Mouse (Mus musculus) megakaryocyte progenitor cell, adult 5-6 weeks (primary cell): ENCODE measurements around the gene Cdk9. TPM values are rescaled to one million over a fixed set of nuclear protein-coding genes. Genes with fewer than 3 reads are reported as not detected.

ENCODE experiments used
- total RNA-seq, 2 experiments: library from RNA; stranded (forward) in 1 of 2; stranded (reverse) in 1 of 2; fragments of 157-497, 149-512 nt in 1 of 2; fragments of 200-1000 nt in 1 of 2; gene quantifications; 2 replicates each; pipeline versions ENCODE4 v1.2.3 to v1.2.4; 2015 to 2017

Cdk9 gene
- total RNA-seq, 2 experiments from 2014 or later = 39.3 to 63.4 TPM

Other genes starting within 250 kb of the Cdk9 start
- gene Fam102a, start 177.7 kb downstream of the Cdk9 start, total RNA-seq (2015) = 1.9 and 2.9 TPM in 2 replicates
- gene Fam102a, start 177.7 kb downstream of the Cdk9 start, total RNA-seq (2017) = 1.9 and 2.2 TPM in 2 replicates
- 76.6 and 87.2 TPM in 2 replicates for gene Dpm2, start 142.2 kb downstream of the Cdk9 start, total RNA-seq (2015)
- 26.5 and 32.3 TPM in 2 replicates for gene Dpm2, start 142.2 kb downstream of the Cdk9 start, total RNA-seq (2017)
- not detected in 2 replicates for gene Pip5kl1, start 138.3 kb downstream of the Cdk9 start, total RNA-seq (2015)
- not detected in 2 replicates for gene Pip5kl1, start 138.3 kb downstream of the Cdk9 start, total RNA-seq (2017)
- not detected in 2 replicates for gene 9430097D07Rik, start 137.4 kb downstream of the Cdk9 start, total RNA-seq (2015)
- not detected in 2 replicates for gene 9430097D07Rik, start 137.4 kb downstream of the Cdk9 start, total RNA-seq (2017)
- gene St6galnac4, start 126.0 kb downstream of the Cdk9 start, total RNA-seq (2015) = 26.2 and 33.1 TPM in 2 replicates
- 38.7 and 40.4 TPM in 2 replicates for gene St6galnac4, start 126.0 kb downstream of the Cdk9 start, total RNA-seq (2017)
- 7.9 and 9.4 TPM in 2 replicates for gene St6galnac6, start 113.4 kb downstream of the Cdk9 start, total RNA-seq (2015)
- 19.0 and 24.4 TPM in 2 replicates for gene St6galnac6, start 113.4 kb downstream of the Cdk9 start, total RNA-seq (2017)
- 0.12 and 1.8 TPM in 2 replicates for gene Ak1, start 91.3 kb downstream of the Cdk9 start, total RNA-seq (2015)
- 0.12 and 0.14 TPM in 2 replicates for gene Ak1, start 91.3 kb downstream of the Cdk9 start, total RNA-seq (2017)
- 14.7 and 15.5 TPM in 2 replicates for gene Eng, start 66.5 kb downstream of the Cdk9 start, total RNA-seq (2015)
- 6.9 and 8.5 TPM in 2 replicates for gene Eng, start 66.5 kb downstream of the Cdk9 start, total RNA-seq (2017)
- 18.0 and 19.1 TPM in 2 replicates for gene Fpgs, start 8.9 kb downstream of the Cdk9 start, total RNA-seq (2015)
- gene Fpgs, start 8.9 kb downstream of the Cdk9 start, total RNA-seq (2017) = 20.7 and 27.4 TPM in 2 replicates
- 18.2 and 19.9 TPM in 2 replicates for gene Sh2d3c, start 8.0 kb upstream of the Cdk9 start, total RNA-seq (2015)
- 10.3 and 10.7 TPM in 2 replicates for gene Sh2d3c, start 8.0 kb upstream of the Cdk9 start, total RNA-seq (2017)
- gene 6330409D20Rik, start 27.9 kb upstream of the Cdk9 start, total RNA-seq (2015) = not detected in 2 replicates
- not detected in 2 replicates for gene 6330409D20Rik, start 27.9 kb upstream of the Cdk9 start, total RNA-seq (2017)
- gene Tor2a, start 44.2 kb upstream of the Cdk9 start, total RNA-seq (2015) = 25.1 and 26.7 TPM in 2 replicates
- 16.2 and 24.5 TPM in 2 replicates for gene Tor2a, start 44.2 kb upstream of the Cdk9 start, total RNA-seq (2017)
- 0.12 TPM in 1 of 2 replicates, not detected in the other for gene Ttc16, start 62.6 kb upstream of the Cdk9 start, total RNA-seq (2015)
- 0.41 TPM in 1 of 2 replicates, not detected in the other for gene Ttc16, start 62.6 kb upstream of the Cdk9 start, total RNA-seq (2017)
- gene Ptrh1, start 62.7 kb upstream of the Cdk9 start, total RNA-seq (2015) = 2.7 and 2.9 TPM in 2 replicates
- gene Ptrh1, start 62.7 kb upstream of the Cdk9 start, total RNA-seq (2017) = 1.4 TPM in 2 replicates
- not detected in 2 replicates for gene Cfap157, start 71.4 kb upstream of the Cdk9 start, total RNA-seq (2015)
- gene Cfap157, start 71.4 kb upstream of the Cdk9 start, total RNA-seq (2017) = not detected in 2 replicates
- gene Stxbp1, start 134.2 kb upstream of the Cdk9 start, total RNA-seq (2015) = 2.9 and 4.7 TPM in 2 replicates
- gene Stxbp1, start 134.2 kb upstream of the Cdk9 start, total RNA-seq (2017) = 1.6 and 3.7 TPM in 2 replicates
- 3.3 and 3.5 TPM in 2 replicates for gene Fam129b, start 163.0 kb upstream of the Cdk9 start, total RNA-seq (2015)
- gene Fam129b, start 163.0 kb upstream of the Cdk9 start, total RNA-seq (2017) = 6.5 and 6.8 TPM in 2 replicates
- 2,719 and 2,750 TPM in 2 replicates for gene Rpl12, start 248.5 kb upstream of the Cdk9 start, total RNA-seq (2015)
- gene Rpl12, start 248.5 kb upstream of the Cdk9 start, total RNA-seq (2017) = 2,545 and 2,724 TPM in 2 replicates
- gene Lrsam1, start 248.5 kb upstream of the Cdk9 start, total RNA-seq (2015) = 2.9 and 3.0 TPM in 2 replicates
- gene Lrsam1, start 248.5 kb upstream of the Cdk9 start, total RNA-seq (2017) = 3.5 and 3.7 TPM in 2 replicates